Mouse (Mus musculus): ENCODE measurements at regions not wholly inside any gene's neighbourhood (a gene's known extent, or its start where the extent isn't known, plus 50 kb on each side); places are given as distances from the start of the nearest gene placed in this dataset.

- H3K9me3 ChIP-seq, result no peaks in the 10 kb centered on the region
- no peak overlapping the region for H3K9ac ChIP-seq
- H3K4me2 ChIP-seq, result no peak overlapping the region
- WGBS, result 94% methylated on average over 4 of the region's 4 CpGs
- peaks cover 4% of the 10 kb centered on the region; the same call in 1 of the 2 replicates for H3K4me1 ChIP-seq (replicated peaks)
- H3K27me3 ChIP-seq, result no peaks in the 10 kb centered on the region
- ATAC-seq (ENCODE audit: low FRiP score), result no peak
- no peak overlapping the region for H3K27ac ChIP-seq
- no peaks in the 10 kb centered on the region for H3K36me3 ChIP-seq
- H3K4me3 ChIP-seq, result no peak overlapping the region
Observed at GRCm38 (mm10) chr11:20993580-20993979, 97.5 kb upstream of the Peli1 start.

- 86% methylated on average over 3 of the region's 3 CpGs for WGBS
- no peaks in the 10 kb centered on the region for H3K9me3 ChIP-seq
- H3K27me3 ChIP-seq, result no peaks in the 10 kb centered on the region
- no peaks in the 10 kb centered on the region for H3K4me1 ChIP-seq (replicated peaks)
- H3K4me2 ChIP-seq, result no peak overlapping the region
- no peaks in the 10 kb centered on the region for H3K36me3 ChIP-seq
- no peak overlapping the region for H3K9ac ChIP-seq
- H3K4me3 ChIP-seq, result no peak overlapping the region
- no peak for ATAC-seq (ENCODE audit: low FRiP score)
- H3K27ac ChIP-seq, result no peak overlapping the region
Observed at GRCm38 (mm10) chr11:21001400-21001799, 89.7 kb upstream of the Peli1 start.

DNA sequence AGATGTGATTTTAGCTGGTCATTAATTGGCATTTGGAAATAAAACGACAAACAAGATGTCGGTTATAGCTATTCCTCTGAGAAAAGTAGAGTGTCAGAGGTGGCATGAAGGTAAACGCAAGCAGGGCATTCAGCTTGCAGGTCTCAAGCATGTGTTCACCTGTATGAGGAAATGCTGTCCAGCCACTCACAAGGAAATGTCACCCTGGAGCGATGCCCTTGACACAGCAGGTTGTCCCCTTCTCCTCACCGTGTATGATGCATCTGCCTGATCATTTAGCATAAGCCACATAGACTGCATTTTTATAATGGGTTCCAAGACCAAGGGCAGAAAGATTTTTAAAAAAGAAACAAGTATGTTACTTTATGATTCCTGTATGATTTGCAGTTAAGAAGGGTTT is 83.9 kb upstream of the Peli1 start:
- no peaks in the 10 kb centered on the region for H3K36me3 ChIP-seq
- no peak for ATAC-seq (ENCODE audit: low FRiP score)
- H3K4me1 ChIP-seq (replicated peaks), result peaks cover 5% of the 10 kb centered on the region
- H3K9ac ChIP-seq, result no peak overlapping the region
- no peak overlapping the region for H3K4me2 ChIP-seq
- H3K9me3 ChIP-seq, result no peaks in the 10 kb centered on the region
- no peak overlapping the region for H3K27ac ChIP-seq
- no peak overlapping the region for H3K4me3 ChIP-seq
- no peaks in the 10 kb centered on the region for H3K27me3 ChIP-seq
- 90% methylated on average over 5 of the region's 5 CpGs for WGBS

GRCm38 (mm10) chr11:21009505-21009904 is 81.6 kb upstream of the Peli1 start:
- 83% methylated on average over 3 of the region's 3 CpGs for WGBS
- Histone ChIP-seq H3K27me3 (no peaks in the 10 kb centered on the region), H3K9me3 (no peaks in the 10 kb centered on the region), H3K4me1 (replicated peaks) (peaks cover 5% of the 10 kb centered on the region), H3K36me3 (no peaks in the 10 kb centered on the region), H3K4me3 (no peak overlapping the region), H3K4me2 (no peak overlapping the region), H3K9ac (no peak overlapping the region), H3K27ac (no peak overlapping the region)
- no peak for ATAC-seq (ENCODE audit: low FRiP score)

DNA sequence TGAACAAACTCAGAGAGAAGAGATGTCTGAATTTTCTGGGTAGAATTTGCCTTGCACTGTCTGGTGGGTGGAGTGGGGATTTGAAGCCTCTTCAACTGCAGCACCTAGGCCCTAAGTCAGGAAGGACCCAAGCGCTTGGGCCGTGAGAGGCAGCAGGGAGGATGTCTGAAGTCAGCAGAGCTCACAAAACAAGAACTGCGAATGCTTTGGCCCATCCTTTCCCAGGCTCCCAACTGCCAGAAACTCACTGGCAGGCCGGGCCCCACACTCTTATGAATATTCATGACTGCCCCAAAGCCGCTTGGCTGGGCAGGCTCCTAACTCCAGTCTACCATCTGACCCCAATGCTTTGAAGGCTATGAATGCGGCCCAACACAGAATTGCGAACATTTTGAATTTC is 80.2 kb upstream of the Peli1 start:
- Histone ChIP-seq H3K9me3 (no peaks in the 10 kb centered on the region), H3K27ac (no peak overlapping the region), H3K9ac (no peak overlapping the region), H3K4me3 (no peak overlapping the region), H3K27me3 (no peaks in the 10 kb centered on the region), H3K36me3 (no peaks in the 10 kb centered on the region), H3K4me2 (no peak overlapping the region), H3K4me1 (replicated peaks) (peaks cover 5% of the 10 kb centered on the region)
- WGBS, result 13% methylated on average over 7 of the region's 7 CpGs
- peak; percentile 86; the same call in 1 of the 2 replicates for ATAC-seq (ENCODE audit: low FRiP score)

- no peaks in the 10 kb centered on the region for H3K9me3 ChIP-seq
- H3K27me3 ChIP-seq, result peaks cover 13% of the 10 kb centered on the region; the same call in 1 of the 2 replicates
- WGBS, result 71% methylated on average over 3 of the region's 3 CpGs
- no peak overlapping the region for H3K9ac ChIP-seq
- H3K27ac ChIP-seq, result no peak overlapping the region
- no peaks in the 10 kb centered on the region for H3K36me3 ChIP-seq
- peaks cover 21% of the 10 kb centered on the region for H3K4me1 ChIP-seq (replicated peaks)
- ATAC-seq (ENCODE audit: low FRiP score), result no peak
- no peak overlapping the region for H3K4me3 ChIP-seq
- no peak overlapping the region for H3K4me2 ChIP-seq
Observed at GRCm38 (mm10) chr11:21014250-21014649, 76.8 kb upstream of the Peli1 start.

GRCm38 (mm10) chr11:21015536-21015935 is 75.6 kb upstream of the Peli1 start:
- Histone ChIP-seq H3K4me2 (no peak overlapping the region), H3K36me3 (no peaks in the 10 kb centered on the region), H3K9ac (no peak overlapping the region), H3K27ac (no peak overlapping the region), H3K4me3 (no peak overlapping the region), H3K4me1 (replicated peaks) (peaks cover 21% of the 10 kb centered on the region), H3K27me3 (peaks cover 16% of the 10 kb centered on the region; the same call in 1 of the 2 replicates), H3K9me3 (no peaks in the 10 kb centered on the region)
- no peak for ATAC-seq (ENCODE audit: low FRiP score)
- 78% methylated on average over 3 of the region's 3 CpGs for WGBS

DNA sequence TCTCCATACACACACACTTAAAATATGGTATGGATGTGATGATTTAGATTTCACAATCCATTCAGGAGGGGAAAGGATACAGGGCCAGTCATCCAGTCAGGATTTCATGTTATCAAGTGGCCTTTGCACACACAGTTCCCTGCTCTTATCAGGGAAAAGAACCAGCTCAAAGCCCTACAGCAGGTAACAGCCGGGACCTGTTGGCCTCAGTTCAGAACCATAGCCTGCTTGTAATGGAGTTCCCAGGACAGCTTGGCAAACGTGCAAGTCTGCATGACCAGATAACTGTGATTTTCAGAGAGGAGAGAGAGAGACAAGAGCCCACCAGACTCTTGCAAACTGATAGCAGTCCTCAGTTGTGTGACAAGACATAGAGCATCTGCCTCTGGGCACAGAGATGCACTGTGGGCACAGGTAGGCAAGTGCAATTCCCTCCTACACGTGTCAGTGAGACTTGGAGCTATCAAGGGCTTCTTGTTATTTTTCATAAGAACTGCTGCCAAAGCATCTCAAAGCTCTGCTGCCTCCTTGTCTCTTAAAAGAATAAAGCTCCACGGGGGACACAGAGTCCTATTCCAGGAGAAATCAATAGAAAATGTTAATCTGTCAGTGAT is 74.9 kb upstream of the Peli1 start:
- WGBS, result 22% methylated on average over 4 of the region's 4 CpGs

GRCm38 (mm10) chr11:21016791-21017329 is 74.2 kb upstream of the Peli1 start:
- no peaks in the 10 kb centered on the region for H3K9me3 ChIP-seq
- H3K4me3 ChIP-seq, result no peak overlapping the region
- peaks cover 16% of the 10 kb centered on the region for H3K4me1 ChIP-seq (replicated peaks)
- H3K36me3 ChIP-seq, result no peaks in the 10 kb centered on the region
- H3K27me3 ChIP-seq, result peaks cover 18% of the 10 kb centered on the region; the same call in 1 of the 2 replicates
- H3K4me2 ChIP-seq, result no peak overlapping the region
- no peak overlapping the region for H3K27ac ChIP-seq
- WGBS, result 56% methylated on average over 6 of the region's 6 CpGs
- ATAC-seq (ENCODE audit: low FRiP score), result no peak
- no peak overlapping the region for H3K9ac ChIP-seq

More for the DNA sequence above, 74.9 kb upstream of the Peli1 start:
- no peak overlapping the region for H3K4me3 ChIP-seq
- H3K36me3 ChIP-seq, result no peaks in the 10 kb centered on the region
- H3K4me1 ChIP-seq (replicated peaks), result peaks cover 16% of the 10 kb centered on the region
- no peak overlapping the region for H3K4me2 ChIP-seq
- 0 out of 2 replicates have a peak, but pooled peaks have one; percentile 24 for ATAC-seq (ENCODE audit: low FRiP score)
- no peak overlapping the region for H3K9ac ChIP-seq
- peak overlapping the region; percentile 36 for H3K27ac ChIP-seq
- H3K9me3 ChIP-seq, result no peaks in the 10 kb centered on the region
- peaks cover 18% of the 10 kb centered on the region; the same call in 1 of the 2 replicates for H3K27me3 ChIP-seq

DNA sequence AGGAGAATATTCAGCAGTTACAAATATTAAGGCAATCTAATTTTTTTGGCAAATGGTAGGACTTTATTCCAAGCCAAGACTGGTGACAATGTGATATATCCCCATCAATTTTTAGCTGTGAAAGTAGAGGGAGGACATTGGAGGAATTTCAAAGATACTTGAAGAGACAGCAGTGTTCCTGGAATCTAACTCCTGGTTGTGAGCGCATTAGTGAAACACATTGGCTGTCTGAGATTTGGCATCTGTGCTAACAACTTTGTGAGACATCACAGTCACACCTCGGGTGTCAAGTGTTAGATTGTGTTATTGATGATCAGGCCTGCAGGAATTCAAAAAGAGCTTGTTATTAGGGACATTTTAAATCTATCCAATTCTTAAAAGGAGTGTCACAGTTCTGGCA is 71.3 kb upstream of the Peli1 start:
- 79% methylated on average over 2 of the region's 2 CpGs for WGBS
- Histone ChIP-seq H3K36me3 (no peaks in the 10 kb centered on the region), H3K9ac (no peak overlapping the region), H3K4me3 (no peak overlapping the region), H3K4me1 (replicated peaks) (peaks cover 16% of the 10 kb centered on the region), H3K9me3 (no peaks in the 10 kb centered on the region), H3K27me3 (peaks cover 18% of the 10 kb centered on the region; the same call in 1 of the 2 replicates), H3K27ac (no peak overlapping the region), H3K4me2 (no peak overlapping the region)
- no peak for ATAC-seq (ENCODE audit: low FRiP score)

- Histone ChIP-seq H3K27ac (no peak overlapping the region), H3K4me1 (replicated peaks) (no peaks in the 10 kb centered on the region), H3K9ac (no peak overlapping the region), H3K9me3 (no peaks in the 10 kb centered on the region), H3K27me3 (0 out of 2 replicates have a peak, but pooled peaks cover 5% of the 10 kb centered on the region), H3K36me3 (no peaks in the 10 kb centered on the region), H3K4me2 (no peak overlapping the region), H3K4me3 (no peak overlapping the region)
- 89% methylated on average over 4 of the region's 4 CpGs for WGBS
- no peak for ATAC-seq (ENCODE audit: low FRiP score)
Observed at GRCm38 (mm10) chr11:21024111-21024510, 67.0 kb upstream of the Peli1 start.

DNA sequence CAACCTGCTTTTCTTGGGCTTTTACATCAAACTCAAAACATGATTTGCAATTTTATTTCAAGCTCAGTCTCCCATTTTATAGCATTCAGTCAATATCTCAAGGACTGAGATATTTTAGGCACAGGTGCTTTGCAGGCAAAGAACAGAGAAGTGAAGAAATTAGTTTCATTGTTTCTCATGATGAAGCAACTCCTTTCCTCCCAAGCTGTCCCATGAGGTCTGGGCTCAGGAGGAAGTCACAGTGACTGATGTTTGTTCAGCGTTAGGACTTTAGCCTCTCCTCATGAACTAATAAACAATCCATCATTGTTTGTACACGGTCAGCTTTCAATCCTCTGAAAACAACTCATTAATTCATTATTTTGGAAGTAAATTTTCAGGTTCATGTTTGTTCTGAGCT is 66.6 kb upstream of the Peli1 start:
- ATAC-seq (ENCODE audit: low FRiP score), result no peak
- Histone ChIP-seq H3K27me3 (0 out of 2 replicates have a peak, but pooled peaks cover 5% of the 10 kb centered on the region), H3K27ac (no peak overlapping the region), H3K4me3 (no peak overlapping the region), H3K4me2 (no peak overlapping the region), H3K9ac (no peak overlapping the region), H3K9me3 (no peaks in the 10 kb centered on the region), H3K4me1 (replicated peaks) (no peaks in the 10 kb centered on the region), H3K36me3 (no peaks in the 10 kb centered on the region)
- WGBS, result 45% methylated on average over 2 of the region's 2 CpGs

GRCm38 (mm10) chr11:21027299-21027698 is 63.8 kb upstream of the Peli1 start:
- no peak overlapping the region for H3K27ac ChIP-seq
- 91% methylated on average over 4 of the region's 4 CpGs for WGBS
- H3K9me3 ChIP-seq, result no peaks in the 10 kb centered on the region
- H3K27me3 ChIP-seq, result no peaks in the 10 kb centered on the region
- H3K4me2 ChIP-seq, result no peak overlapping the region
- no peak for ATAC-seq (ENCODE audit: low FRiP score)
- H3K36me3 ChIP-seq, result no peaks in the 10 kb centered on the region
- no peak overlapping the region for H3K4me3 ChIP-seq
- no peaks in the 10 kb centered on the region for H3K4me1 ChIP-seq (replicated peaks)
- H3K9ac ChIP-seq, result no peak overlapping the region
